Mouse (Mus musculus) left cerebral cortex, adult 2 months (tissue): ENCODE measurements around the gene Myo19. TPM values are rescaled to one million over a fixed set of nuclear protein-coding genes. Genes with fewer than 3 reads are reported as not detected.
A peak's percentile ranks its signal among the peaks of the same experiment; 100 is the strongest.

Experiments used
- DNase-seq, 2 experiments: peaks; one replicate each; pipeline ENCODE4 v3.0.0; 2021 to 2022; ENCODE audit warnings: low spot score in 2 of 2, mixed read lengths in 1 of 2; ENCODE audit errors: extremely low spot score in 1 of 2
- H3K27ac ChIP-seq: fragments of 200-600 bp; 2 replicates; pipeline ENCODE4 v1.8.1; 2022
- H3K4me3 ChIP-seq: fragments of 200-600 bp; 2 replicates; pipeline ENCODE4 v1.8.1; 2022
- CTCF ChIP-seq: fragments of 200-600 bp; IDR thresholded peaks from 2 replicates; pipeline ENCODE4 v1.8.1; 2022; ENCODE audit warnings: antibody characterized with exemption, mild to moderate bottlenecking, moderate library complexity
- intact Hi-C: fragments of 180-260 bp; cut with DNase I; formaldehyde crosslinking; loops from one replicate; pipeline ENCODE4 v1.15.1; 2025
- total RNA-seq, 2 experiments: library from RNA; stranded (reverse); gene quantifications; 2 replicates each; pipeline ENCODE4 v1.2.3; 2021

Myo19 gene
- total RNA-seq, 2 experiments from 2014 or later, result 14.5 to 20.5 TPM

DNA sequence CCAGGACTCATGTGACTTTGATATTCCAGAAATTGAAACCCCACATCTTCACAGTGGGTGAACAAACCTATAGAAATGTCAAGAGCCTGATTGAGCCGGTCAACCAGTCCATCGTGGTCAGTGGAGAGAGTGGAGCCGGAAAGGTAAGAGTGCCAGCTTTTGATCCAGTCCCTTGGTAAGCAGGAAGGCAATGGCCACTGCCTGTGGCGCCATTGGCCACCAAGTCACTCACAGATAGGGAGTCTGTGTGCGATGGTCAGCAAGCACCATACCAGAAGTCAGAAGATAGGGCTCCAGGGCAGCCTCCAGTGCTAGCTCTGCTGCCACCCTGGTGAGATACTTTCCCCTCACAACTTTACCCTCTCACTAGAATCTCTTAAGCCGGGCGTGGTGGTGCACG is 8.1 kb downstream of the Myo19 start:
- intact Hi-C loops, result no loop called here
- no peak for TF ChIP-seq CTCF
- DNase-seq, result no peak

GRCm38 (mm10) chr11:84889492-84889891 is 9.5 kb downstream of the Myo19 start:
- intact Hi-C loops, result no loop called here
- no peak for DNase-seq
- TF ChIP-seq CTCF, result no peak
- Histone ChIP-seq H3K4me3 (no peak overlapping the region), H3K27ac (no peak overlapping the region)

More for the DNA sequence above, 8.1 kb downstream of the Myo19 start:
- no peak overlapping the region for H3K27ac ChIP-seq
- no peak overlapping the region for H3K4me3 ChIP-seq

- DNase-seq, result no peak
- TF ChIP-seq CTCF, result no peak
- intact Hi-C loops, result no loop called here
- Histone ChIP-seq H3K27ac (no peak overlapping the region), H3K4me3 (no peak overlapping the region)
These were observed 11.8 kb downstream of the Myo19 start for GRCm38 (mm10) chr11:84891705-84892104.

- no peak for DNase-seq
- Histone ChIP-seq H3K27ac (no peak overlapping the region), H3K4me3 (no peak overlapping the region)
- intact Hi-C loops, result no loop called here
- no peak for TF ChIP-seq CTCF
These were observed 13.2 kb downstream of the Myo19 start for GRCm38 (mm10) chr11:84893113-84893512.

DNA sequence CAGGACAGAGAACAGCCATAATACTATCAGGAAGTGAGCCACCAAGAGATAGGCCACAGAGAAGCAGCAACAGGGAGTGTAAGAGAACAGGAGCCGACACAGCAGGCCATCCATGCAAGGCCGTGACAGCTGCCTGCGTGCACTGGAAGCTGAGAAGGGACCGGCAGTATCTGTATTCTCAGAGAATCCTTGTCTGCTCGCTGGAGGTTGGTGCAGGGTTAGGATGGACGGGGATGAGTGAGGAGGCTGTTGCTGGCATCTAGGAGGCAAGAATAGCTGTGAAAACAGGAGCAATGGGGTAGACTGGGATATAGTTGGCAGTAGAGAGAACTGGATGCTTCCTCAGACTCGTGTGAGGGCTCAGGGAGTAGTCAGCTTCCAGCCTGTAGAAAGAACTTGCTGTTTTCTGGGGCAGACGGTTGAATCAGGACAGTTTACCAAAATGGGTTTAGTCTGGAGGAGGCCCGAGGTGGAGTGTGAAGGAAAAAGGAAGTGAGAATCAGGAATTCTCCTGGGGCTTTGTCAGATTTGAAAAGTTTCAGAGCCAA is 24.7 kb downstream of the Myo19 start:
- TF ChIP-seq CTCF, result no peak
- intact Hi-C loops, result loop anchor here (2.0 kb wide), 1 partner anchor 34 kb away; the partner anchor contains the start of gene Ggnbp2
- Histone ChIP-seq H3K27ac (peak overlapping the region; percentile 72; the same call in 1 of the 2 replicates), H3K4me3 (no peak overlapping the region)
- peak in 1 of 2 experiments; percentile 41 for DNase-seq

GRCm38 (mm10) chr11:84907081-84907480 is 27.1 kb downstream of the Myo19 start:
- no peak for DNase-seq
- no peak for TF ChIP-seq CTCF
- intact Hi-C loops, result no loop called here
- Histone ChIP-seq H3K27ac (no peak overlapping the region), H3K4me3 (no peak overlapping the region)

DNA sequence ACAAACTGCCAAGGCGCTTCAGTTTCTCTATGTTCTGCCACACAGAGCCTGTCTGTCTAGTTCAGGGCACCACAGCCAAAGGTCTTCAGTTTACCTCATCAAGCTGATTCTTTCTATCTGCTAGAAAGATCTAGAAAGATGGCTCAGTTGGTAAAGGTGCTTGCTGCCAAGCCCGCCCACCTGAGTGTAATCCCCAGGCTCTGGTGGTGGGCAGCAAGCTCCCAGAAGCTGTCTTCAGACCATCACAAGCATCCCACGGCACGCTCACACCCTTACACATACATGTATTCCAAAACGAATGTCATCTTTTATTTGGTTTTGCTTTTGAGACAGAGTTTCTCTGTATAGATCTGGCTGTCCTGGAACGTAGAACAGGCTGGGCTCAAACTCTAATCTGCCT is 28.5 kb downstream of the Myo19 start:
- DNase-seq, result no peak
- intact Hi-C loops, result no loop called here
- Histone ChIP-seq H3K4me3 (no peak overlapping the region), H3K27ac (peak overlapping the region; percentile 8; the same call in 1 of the 2 replicates)
- no peak for TF ChIP-seq CTCF

DNA sequence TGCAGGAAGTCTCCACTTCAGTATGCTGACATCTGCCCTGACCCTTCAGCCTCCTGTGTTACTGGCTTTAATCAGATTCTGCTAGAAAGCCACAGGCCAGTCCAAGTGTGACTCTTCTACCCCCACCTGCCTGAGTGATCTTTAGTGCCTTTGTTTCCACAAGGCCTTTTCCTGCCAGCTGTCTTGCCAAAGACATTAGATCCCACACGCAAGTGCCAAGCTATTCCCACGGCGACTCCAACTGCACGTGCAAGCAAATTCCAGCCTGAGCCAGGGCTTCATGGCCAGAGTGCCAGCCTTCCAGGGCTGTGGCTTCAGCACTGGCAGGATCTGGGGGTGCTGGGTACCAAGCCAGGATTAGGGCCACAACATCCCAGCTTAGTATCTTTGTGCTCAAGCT is 30.5 kb downstream of the Myo19 start:
- intact Hi-C loops, result no loop called here
- no peak overlapping the region for H3K27ac ChIP-seq
- no peak overlapping the region for H3K4me3 ChIP-seq
- TF ChIP-seq CTCF, result no peak
- DNase-seq, result no peak

GRCm38 (mm10) chr11:84914673-84915072 is 34.7 kb downstream of the Myo19 start:
- Histone ChIP-seq H3K4me3 (no peak overlapping the region), H3K27ac (no peak overlapping the region)
- no peak for DNase-seq
- intact Hi-C loops, result no loop called here
- TF ChIP-seq CTCF, result no peak; the same call in 1 of the 2 replicates

- Histone ChIP-seq H3K4me3 (peak within 1 kb of the TSS; percentile 86), H3K27ac (peak within 1 kb of the TSS; percentile 73)
- TF ChIP-seq CTCF, result peak; percentile 2; the same call in 1 of the 2 replicates
- DNase-seq, result peak; percentile 84
- intact Hi-C loops, result no loop called here
These were observed 36.2 kb downstream of the Myo19 start, which contains the start of gene Znhit3 for GRCm38 (mm10) chr11:84916053-84916702. Gene Znhit3, minus strand, starts transcription at chr11:84916366.

DNA sequence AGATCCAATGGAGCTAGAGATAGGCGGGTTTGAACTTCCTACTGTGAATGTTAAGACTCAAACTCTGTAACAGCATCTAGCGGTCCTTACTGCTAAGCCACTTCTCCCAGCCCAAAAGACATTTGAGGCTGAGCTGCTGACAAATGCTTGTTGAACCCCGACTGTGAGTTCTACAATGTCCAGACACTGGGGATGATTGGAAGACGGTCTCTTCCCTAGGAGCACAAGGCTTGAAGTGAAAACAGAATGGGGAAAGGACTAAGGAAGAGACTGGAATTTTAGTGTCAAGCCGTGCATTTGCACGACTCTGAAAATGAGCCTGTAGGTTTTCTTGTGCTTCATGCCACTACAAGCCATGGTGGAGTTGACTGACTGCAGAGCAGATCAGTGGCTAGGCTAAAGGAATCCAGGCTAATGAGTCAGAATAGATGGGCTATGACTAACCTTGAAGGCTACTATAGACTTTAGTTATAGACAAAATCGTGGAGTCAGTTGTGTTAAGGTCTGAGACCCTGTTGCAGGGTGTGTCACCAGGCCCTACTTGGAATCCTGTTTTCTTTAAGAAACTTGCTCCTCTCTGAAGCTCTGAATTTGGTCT is 36.9 kb downstream of the Myo19 start:
- no peak for TF ChIP-seq CTCF
- DNase-seq, result no peak
- H3K4me3 ChIP-seq, result peak overlapping the region; percentile 86
- H3K27ac ChIP-seq, result peak overlapping the region; percentile 73
- intact Hi-C loops, result no loop called here

DNA sequence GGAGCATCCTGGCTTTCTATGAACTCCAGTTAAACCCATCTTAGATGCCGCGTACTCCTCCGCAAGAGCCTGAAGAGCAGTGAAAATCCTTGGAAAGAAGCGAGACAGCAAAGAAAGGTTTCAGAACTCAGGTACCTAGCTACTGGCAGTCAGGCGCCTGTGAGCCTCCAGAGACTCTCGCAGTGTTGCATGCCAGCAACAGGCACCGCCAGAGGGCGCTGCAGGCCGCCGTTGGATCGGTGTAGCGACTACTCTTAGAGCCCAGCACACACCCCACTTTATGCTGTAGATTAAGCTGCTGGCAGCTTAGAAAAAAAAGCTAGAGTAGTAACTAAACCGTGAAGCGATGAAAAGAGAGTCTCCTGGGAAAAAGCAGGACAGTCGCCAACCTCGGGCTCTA is 38.5 kb downstream of the Myo19 start:
- no peak overlapping the region for H3K27ac ChIP-seq
- TF ChIP-seq CTCF, result peak; percentile 96
- H3K4me3 ChIP-seq, result no peak overlapping the region; the same call in 1 of the 2 replicates
- DNase-seq, result peak; percentile 80 to 91
- intact Hi-C loops, result loop anchor here (1.0 to 2.0 kb wide), 2 partner anchors 59 to 264 kb away; no protein-coding TSS in a partner anchor
